Mouse (Mus musculus): ENCODE data around the gene Tpi1. TPM values are rescaled to one million over a fixed set of nuclear protein-coding genes. Genes with fewer than 3 reads are reported as not detected.
"Not testable (repeated sequence)": the region's sequence is repeated elsewhere in the genome, so short reads cannot be mapped to it uniquely, and the experiment has no call there.

Gene Tpi1
- total RNA-seq, 2 experiments from 2014 or later: 685 to 811 TPM

DNA sequence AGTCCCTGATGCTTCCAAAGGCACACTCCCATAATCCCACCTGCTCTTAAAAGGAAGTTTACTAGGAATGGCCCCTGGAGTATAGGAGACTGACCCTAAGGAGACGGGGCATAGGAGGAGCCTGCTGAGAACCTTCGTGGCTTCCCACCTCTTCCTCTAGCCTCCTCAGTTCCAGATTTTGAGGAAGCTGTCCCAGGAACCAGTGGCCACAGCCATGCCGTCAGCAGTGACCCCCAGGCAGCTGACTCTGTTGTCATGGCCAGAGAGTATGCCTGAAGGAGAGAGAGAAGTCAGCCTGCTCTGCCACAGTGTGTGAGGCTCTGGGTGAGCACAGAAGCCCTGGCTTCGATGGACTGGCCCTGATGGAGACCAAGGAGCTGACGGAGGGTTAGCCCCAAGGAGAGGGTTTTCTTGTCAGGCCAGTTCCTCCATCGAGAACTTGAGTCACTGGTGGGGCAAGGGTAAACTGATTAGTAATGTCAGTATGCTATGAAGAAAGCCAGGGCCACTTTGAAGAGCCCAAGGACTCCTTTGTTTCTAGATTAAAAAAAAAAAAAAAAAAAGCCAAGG lies 20.5 kb upstream of the Tpi1 start:
- no peak for DNase-seq (ENCODE audit: extremely low spot score in 1 of 2, low spot score in 1 of 2)

DNA sequence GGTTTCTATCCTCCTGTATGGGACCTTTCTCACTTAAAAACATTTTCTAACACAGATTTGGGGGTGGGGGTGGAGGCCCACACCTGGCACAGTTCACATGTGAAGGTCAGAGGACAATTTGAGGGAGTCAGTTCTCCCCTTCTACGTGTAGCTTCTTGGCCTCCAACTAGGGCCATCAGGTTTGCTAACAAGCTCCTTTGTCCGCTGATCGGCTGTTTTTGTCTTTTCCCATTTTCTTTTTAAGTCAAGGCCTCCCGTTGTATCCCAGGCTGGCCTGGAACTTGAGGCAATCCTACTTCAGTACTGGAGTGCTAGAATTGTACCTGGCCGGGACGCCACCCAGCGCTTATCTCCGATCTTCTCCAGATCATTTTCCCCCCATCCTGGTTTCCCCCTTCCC lies 17.6 kb upstream of the Tpi1 start:
- DNase-seq (ENCODE audit: extremely low spot score in 1 of 2, low spot score in 1 of 2): no peak

- not testable (repeated sequence) for DNase-seq (ENCODE audit: extremely low spot score in 1 of 2, low spot score in 1 of 2)
Measured at GRCm38 (mm10) chr6:124831199-124831598, 17.1 kb upstream of the Tpi1 start.

DNA sequence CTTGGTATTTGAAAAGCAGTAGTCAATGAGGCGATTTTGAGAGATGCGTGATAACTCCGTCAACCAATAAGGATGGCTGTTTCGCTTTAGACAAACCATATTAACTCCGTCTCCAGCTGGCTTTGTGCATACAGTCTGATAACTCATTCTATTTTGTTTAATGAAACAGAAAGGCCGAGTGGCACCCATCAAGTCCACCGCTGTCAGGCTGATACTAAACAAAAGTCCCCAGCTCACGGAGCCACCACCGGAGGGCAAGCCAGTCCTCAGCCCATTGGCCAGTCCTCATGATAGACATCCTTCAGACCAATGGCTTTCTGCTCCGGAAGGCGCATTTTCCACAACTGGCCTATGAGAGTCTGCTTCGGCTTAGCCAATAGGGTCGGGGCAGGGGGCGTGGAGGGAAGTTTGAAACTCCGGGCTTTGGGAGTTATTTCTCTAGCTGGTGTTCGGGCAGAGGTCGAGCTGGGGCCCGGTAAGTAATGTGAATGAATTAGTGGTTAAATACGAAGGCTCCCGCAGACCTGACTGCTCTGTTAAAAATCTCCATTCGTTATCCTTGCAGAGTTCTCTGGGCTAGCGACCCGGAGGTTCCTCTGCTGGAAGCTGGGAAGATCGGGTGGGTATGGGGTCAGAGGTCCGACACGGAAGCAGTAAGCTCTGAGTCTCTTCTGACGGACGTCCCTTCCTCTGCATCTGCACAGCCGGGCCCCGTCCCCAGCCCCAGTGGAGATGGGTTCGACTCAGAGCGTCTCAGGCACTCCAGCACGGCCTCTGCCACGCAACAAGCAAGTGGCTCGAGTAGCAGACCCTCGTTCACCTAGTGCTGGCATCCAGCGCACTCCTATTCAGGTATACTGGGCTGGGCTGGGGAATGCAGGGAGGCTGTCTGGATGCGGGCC lies 16.0 kb upstream of the Tpi1 start:
- DNase-seq (ENCODE audit: extremely low spot score in 1 of 2, low spot score in 1 of 2): peak; percentile 69 to 82

GRCm38 (mm10) chr6:124828868-124829798 lies 15.0 kb upstream of the Tpi1 start, which contains the start of the genes Usp5 and Cdca3:
Gene Usp5, minus strand, starts transcription at chr6:124829484.
Gene Cdca3, plus strand, starts transcription at chr6:124829547.
- DNase-seq (ENCODE audit: extremely low spot score in 1 of 2, low spot score in 1 of 2): peak; percentile 86 to 97

DNA sequence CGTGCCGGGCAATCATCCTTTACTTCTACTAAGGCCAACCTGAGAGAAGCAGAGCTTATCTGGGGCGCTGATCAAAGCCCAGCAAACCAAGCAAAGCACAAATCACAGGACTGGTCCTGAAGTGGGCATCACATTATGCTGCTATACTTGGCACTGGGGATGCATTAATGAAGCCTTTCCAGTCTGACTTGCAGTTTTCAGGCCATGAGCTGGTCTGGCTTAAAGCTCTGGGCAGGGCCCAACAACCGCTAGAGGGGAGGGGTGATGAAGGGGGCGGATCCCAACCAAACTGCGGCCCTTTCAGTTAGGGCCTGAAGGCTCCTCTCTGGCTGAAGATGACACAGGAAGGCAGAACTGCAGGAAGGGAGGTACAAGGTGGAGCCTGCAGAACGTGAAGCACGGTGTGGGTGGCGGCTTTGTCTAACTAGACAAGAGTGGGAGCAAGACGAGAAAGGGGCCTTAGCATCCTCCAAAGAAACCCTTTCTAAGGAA lies 14.1 kb upstream of the Tpi1 start:
- DNase-seq (ENCODE audit: extremely low spot score in 1 of 2, low spot score in 1 of 2): no peak

- no peak for DNase-seq (ENCODE audit: extremely low spot score in 1 of 2, low spot score in 1 of 2)
Measured at GRCm38 (mm10) chr6:124822049-124822448, 8.0 kb upstream of the Tpi1 start.

- no peak for DNase-seq (ENCODE audit: extremely low spot score in 1 of 2, low spot score in 1 of 2)
Measured at GRCm38 (mm10) chr6:124820891-124821290, 6.8 kb upstream of the Tpi1 start.

DNA sequence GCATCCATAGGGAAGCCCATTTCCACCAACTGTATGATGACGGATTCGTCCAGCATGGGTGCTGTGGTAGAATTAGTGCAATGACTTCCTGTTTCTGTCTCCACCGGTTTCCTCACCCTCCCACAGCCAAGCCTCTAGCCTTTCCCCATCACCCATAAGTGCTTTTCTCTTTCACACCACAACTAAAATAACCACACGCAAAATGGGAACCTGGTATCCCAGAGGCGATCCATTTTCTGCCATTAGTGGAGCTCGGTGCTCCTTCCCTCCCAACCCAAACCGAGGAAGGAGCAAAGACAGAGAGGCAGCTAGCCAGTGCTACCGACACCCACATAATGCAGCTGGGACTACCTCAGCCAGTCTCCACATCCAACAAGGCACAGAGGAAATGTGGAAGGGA lies 3.9 kb upstream of the Tpi1 start:
- DNase-seq (ENCODE audit: extremely low spot score in 1 of 2, low spot score in 1 of 2): no peak

DNA sequence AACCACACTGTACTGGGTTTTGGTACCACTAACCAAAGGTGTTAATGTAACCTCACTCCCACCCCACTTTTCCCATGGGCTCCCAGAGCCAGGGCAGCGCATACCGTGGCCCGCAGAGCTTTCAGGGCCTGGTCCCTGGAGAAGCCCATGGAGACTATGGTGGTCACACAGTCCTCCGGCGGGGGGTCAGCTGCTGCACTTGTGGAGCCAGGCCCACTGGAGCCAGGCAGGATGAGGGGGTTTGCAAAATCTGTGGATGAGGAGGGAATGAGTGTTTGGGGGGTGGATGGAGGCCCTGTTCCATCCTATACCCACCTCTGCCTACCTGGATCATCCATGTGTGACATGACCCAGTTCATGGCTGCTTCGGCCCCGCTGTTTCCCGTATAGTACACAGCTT lies 3.5 kb upstream of the Tpi1 start:
- no peak for DNase-seq (ENCODE audit: extremely low spot score in 1 of 2, low spot score in 1 of 2)

DNA sequence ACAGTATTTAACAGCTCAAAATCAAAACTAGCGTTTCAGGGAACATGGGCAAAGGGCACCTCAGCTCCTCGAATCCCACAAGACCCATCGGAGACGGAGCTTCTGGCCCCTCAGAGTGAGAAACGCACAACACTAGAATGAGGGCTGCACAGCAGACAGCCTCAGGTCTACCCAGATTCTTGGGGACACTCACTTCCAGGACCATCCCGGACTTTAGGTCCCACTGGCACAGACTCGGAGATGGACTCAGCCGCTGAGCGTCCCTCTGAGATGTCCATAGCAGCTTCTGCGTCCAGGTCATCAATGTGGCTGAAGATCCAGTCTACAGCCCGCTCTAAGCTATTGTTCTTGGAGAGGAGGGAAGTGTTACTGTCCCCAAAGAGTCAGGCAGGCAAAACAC lies 3.0 kb upstream of the Tpi1 start:
- DNase-seq (ENCODE audit: extremely low spot score in 1 of 2, low spot score in 1 of 2): no peak

DNA sequence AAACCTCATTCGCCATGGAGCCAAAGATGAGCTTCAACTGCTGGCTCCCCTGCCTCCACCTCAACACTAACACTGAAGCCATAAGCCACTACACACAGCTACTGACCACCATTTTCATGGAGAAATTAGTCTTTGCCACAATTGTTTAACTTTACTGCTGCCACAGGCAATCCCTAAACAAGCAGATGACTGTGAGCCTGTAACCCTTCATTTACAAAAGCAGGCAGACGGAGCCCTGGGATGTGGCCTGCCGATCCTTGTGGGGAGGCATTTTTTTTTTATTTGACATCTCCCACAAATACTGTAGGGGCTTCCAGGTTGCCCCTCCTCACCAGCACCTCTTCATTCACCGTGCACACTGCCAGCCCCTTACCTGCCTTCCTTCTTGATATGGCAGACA lies 2.5 kb upstream of the Tpi1 start:
- DNase-seq (ENCODE audit: extremely low spot score in 1 of 2, low spot score in 1 of 2): no peak

DNA sequence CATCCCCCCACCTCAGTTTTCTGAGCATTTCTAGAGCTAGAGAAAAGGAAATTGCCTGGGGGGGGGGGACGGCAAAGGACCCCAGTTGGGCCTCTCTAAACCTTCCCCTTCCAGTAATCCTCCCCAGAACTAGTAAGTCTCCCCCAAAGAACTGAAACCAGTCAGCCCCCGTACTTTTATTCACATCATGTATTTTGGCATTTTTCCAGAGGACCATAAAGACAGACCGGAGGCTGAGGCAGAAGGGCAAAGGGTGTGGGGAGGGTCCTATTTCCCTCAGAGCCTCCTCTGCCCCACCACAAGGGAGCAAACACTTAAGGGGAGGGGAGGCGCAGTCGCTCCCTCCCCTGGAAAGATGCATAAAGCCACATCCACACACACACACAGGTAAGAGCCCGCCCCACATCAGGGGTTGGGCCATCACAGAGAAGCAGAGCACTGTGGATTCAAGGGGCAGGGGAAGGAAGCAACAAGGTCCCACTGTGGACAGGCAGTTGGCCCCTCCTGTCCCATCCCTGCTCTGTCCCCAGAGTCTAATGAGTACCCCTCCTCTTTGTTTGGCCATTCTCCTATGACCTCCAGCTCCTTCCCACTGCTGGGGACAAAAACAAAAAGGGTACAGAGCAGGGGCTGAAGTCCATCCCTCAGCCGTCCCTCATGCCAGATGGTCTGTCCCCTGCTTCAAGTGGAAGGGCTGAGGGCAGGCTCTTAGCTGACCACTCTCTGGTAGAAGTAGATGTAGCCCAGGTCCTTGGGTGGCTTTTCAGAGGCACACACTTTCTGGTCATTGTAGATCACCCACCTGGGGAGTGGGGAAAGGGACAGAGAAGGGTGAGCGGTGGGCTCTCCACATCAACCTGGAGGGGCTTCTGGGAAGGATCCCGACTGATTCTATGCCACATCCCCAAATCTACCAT lies 1.0 kb upstream of the Tpi1 start:
- DNase-seq (ENCODE audit: extremely low spot score in 1 of 2, low spot score in 1 of 2): no peak

GRCm38 (mm10) chr6:124814448-124814847 lies 352 bp upstream of the Tpi1 start:
- DNase-seq (ENCODE audit: extremely low spot score in 1 of 2, low spot score in 1 of 2): peak in 1 of 2 experiments; percentile 21

DNA sequence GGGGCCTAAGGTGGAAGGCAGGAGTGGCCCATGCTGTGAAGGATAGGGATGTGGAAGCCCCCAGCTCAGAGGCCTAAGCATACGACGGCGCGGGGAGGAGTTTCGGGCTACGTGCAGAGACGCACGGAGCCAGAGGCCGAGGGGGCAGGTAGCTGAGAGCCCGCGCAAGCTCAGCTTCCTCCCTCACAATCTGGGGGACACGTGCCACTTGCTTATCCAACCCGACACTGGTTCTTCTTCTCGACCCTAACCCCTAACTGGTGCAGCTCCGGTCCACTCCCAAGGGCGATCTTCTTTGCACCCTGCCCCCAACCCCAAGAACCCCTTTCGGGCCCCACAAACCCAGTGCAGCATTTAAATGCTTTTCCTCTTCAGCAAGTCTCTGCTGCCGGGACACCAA lies 600 bp downstream of the Tpi1 start:
- peak; percentile 49 to 58 for DNase-seq (ENCODE audit: extremely low spot score in 1 of 2, low spot score in 1 of 2)

GRCm38 (mm10) chr6:124812848-124813247 lies 1.2 kb downstream of the Tpi1 start:
- no peak for DNase-seq (ENCODE audit: extremely low spot score in 1 of 2, low spot score in 1 of 2)

DNA sequence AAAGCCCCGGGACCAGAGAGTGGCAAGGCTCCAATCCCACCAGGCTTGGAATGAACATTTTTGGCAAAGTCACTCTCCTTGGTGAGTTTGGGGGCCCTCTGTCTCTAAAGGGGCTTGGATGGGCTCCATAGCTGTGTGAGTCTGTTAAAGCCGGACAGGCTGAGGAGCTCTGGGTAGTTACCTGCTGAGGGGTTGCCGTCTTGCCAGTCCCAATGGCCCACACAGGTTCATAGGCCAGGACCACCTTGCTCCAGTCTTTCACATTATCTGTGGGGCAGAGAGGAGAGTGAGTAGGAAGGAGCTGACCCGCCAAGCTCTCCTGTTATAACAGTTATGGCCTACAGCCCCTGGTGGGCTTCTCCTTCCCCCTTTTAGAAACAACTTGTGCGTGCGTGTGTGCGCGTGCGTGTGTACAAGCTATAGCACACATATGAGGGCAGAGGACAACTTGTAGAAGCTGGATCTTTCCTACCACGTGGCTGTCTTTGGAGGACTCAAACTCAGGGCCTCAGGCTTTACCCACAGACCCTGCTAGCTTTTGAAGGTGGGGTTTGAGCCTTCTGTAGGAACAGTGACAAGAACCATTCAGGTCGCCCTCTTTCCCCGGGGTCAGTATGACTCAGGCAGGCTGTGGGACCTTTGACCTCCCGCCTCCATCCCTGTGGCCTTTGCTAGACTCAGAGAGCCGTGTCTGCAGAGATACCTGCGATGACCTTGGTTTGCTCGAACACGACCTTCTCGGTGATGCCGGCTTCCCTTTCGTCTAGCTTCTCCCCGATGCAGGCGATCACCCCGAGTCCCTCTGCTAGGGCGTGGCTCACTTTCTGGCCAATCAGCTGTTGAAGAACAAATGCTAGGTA lies 2.2 kb downstream of the Tpi1 start:
- DNase-seq (ENCODE audit: extremely low spot score in 1 of 2, low spot score in 1 of 2): no peak

DNA sequence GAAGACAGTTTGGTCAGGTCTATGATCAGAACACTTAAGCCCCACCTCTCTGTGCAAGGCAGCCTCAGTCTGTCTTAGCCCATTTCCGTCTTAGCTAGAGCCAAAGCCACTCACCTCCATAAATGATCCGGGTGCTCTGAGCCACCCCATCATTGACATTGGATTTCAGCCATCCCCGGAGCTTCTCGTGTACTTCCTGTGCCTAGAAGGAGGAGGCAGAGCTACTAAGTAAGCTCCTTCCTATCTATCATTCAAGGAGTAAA lies 2.8 kb downstream of the Tpi1 start:
- no peak for DNase-seq (ENCODE audit: extremely low spot score in 1 of 2, low spot score in 1 of 2)
